25 mouse cellular contexts compared by ENCODE assay signal in the genomic region with DNA sequence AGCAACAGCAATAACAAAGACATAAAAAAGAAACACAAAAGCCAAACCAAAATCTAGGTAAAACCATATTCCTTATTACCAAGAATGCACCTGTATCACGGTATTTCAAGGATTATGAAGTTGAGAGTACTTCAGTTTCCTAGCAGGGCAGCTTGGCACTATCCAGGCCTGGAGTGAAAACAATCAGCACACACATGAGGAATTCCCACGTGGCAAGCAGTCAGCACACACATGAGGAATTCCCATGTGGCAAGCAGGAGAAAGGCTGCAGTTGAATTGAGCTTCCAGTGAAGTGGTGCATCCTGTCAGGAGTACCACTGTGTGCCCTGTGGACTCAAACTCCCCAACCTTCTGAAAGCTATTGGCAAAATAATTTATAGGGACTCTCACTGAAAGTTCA.
"Had no signal": no experiment of that assay in that cellular context is flagged by ENCODE, and none has a peak within 500 bp of the region (broad histone marks: within the 10 kb centered on the region; RNA-seq: fewer than 3 reads in every experiment).

No protein-coding gene starts in this region.

- ATAC-seq: forebrain, postnatal 0 days; hindbrain, postnatal 0 days; intestine, embryonic 16.5 days had no signal

- DNase-seq: forebrain, postnatal 0 days; gastrocnemius, postnatal 14 days; gastrocnemius, postnatal 36 days; heart, adult 18-20 months; heart, postnatal 14 days; heart, postnatal 36 days; kidney, adult 11 months; kidney, adult 2 months; kidney, adult 9 months; kidney, postnatal 14 days; kidney, postnatal 36 days; layer of hippocampus, adult 9-11 months; layer of hippocampus, postnatal 36 days; left cerebral cortex, postnatal 4 days had no signal

- H3K4me2 ChIP-seq: heart, embryonic 13.5 days; heart, embryonic 15.5 days; hindbrain, embryonic 13.5 days; hindbrain, embryonic 15.5 days; kidney, embryonic 15.5 days; limb, embryonic 13.5 days; limb, embryonic 15.5 days had no signal

- H3K27ac ChIP-seq: heart, embryonic 10.5 days; heart, embryonic 13.5 days; heart, embryonic 15.5 days; hindbrain, embryonic 13.5 days; hindbrain, embryonic 15.5 days; hindbrain, postnatal 0 days; kidney, embryonic 15.5 days; kidney, postnatal 0 days; limb, embryonic 13.5 days; limb, embryonic 15.5 days had no signal

- H3K36me3 ChIP-seq: heart, embryonic 13.5 days; heart, embryonic 15.5 days; hindbrain, embryonic 13.5 days; hindbrain, embryonic 15.5 days; kidney, embryonic 15.5 days; limb, embryonic 13.5 days; limb, embryonic 15.5 days had no signal

- H3K4me3 ChIP-seq: heart, embryonic 10.5 days; heart, embryonic 13.5 days; heart, embryonic 15.5 days; hindbrain, embryonic 13.5 days; hindbrain, embryonic 15.5 days; kidney, embryonic 15.5 days; limb, embryonic 13.5 days; limb, embryonic 15.5 days had no signal

- H3K27me3 ChIP-seq: heart, embryonic 13.5 days; heart, embryonic 15.5 days; hindbrain, embryonic 15.5 days; kidney, embryonic 15.5 days; limb, embryonic 13.5 days; limb, embryonic 15.5 days had no signal

- H3K9ac ChIP-seq: forebrain, postnatal 0 days; heart, embryonic 13.5 days; heart, embryonic 15.5 days; hindbrain, embryonic 13.5 days; hindbrain, embryonic 15.5 days; kidney, embryonic 15.5 days; limb, embryonic 13.5 days; limb, embryonic 15.5 days had no signal

- H3K9me3 ChIP-seq: heart, embryonic 10.5 days; heart, embryonic 13.5 days; heart, embryonic 15.5 days; hindbrain, embryonic 13.5 days; hindbrain, embryonic 15.5 days; kidney, embryonic 15.5 days; limb, embryonic 13.5 days; limb, embryonic 15.5 days had no signal
